In the genomic region with DNA sequence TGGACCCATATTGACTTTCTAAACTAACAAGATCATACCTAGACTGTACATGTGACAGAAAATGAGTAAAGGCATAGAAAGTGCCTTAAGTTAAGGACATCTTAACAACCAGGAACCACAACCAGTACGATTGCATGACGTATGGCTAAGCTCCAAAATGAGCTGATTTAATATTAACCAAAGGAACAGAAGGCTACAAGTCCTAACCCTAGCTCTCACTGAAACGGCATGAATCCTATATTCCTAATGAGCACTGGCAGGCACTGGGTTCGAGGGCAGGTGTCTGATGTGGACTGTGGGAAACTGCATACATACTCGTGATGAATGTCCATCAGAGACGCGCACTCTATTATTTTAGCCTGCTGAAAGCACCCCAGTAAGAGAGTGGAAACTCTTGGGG, we compare ENCODE assay signal across 8 mouse cellular contexts. TPM values are rescaled to one million over a fixed set of nuclear protein-coding genes. Genes with fewer than 3 reads are reported as not detected.
DNase-seq lines count a peak whose midpoint lies in the region; ATAC-seq lines count a peak whose summit lies in the region.

No protein-coding gene starts in this region.

- ATAC-seq in lung, embryonic 15.5 days (ENCODE audit: borderline replicate concordance, extremely low read depth, low FRiP score, low TSS enrichment), result no peak
- ATAC-seq in embryonic facial prominence, embryonic 14.5 days (ENCODE audit: low read depth), result no peak
- no peak for ATAC-seq in kidney, embryonic 16.5 days (ENCODE audit: low FRiP score, low TSS enrichment)
- no peak for ATAC-seq in neural tube, embryonic 14.5 days (ENCODE audit: low read depth)

- no peaks in the 10 kb centered on the region for H3K36me3 ChIP-seq in lung, embryonic 15.5 days
- H3K36me3 ChIP-seq in embryonic facial prominence, embryonic 14.5 days (ENCODE audit: control insufficient read depth, insufficient read depth, low read length), result no peaks in the 10 kb centered on the region
- H3K36me3 ChIP-seq in kidney, embryonic 16.5 days (ENCODE audit: insufficient read depth, low read length), result no peaks in the 10 kb centered on the region
- H3K36me3 ChIP-seq in neural tube, embryonic 14.5 days (ENCODE audit: control insufficient read depth, insufficient read depth, low read length), result no peaks in the 10 kb centered on the region

- WGBS in lung, embryonic 15.5 days, result 21% methylated on average over 7 of the region's 7 CpGs
- 27% methylated on average over 7 of the region's 7 CpGs for WGBS in embryonic facial prominence, embryonic 14.5 days
- WGBS in kidney, embryonic 16.5 days, result 21% methylated on average over 7 of the region's 7 CpGs
- WGBS in neural tube, embryonic 14.5 days, result 28% methylated on average over 7 of the region's 7 CpGs

- no peaks in the 10 kb centered on the region for H3K27me3 ChIP-seq in lung, embryonic 15.5 days
- no peaks in the 10 kb centered on the region for H3K27me3 ChIP-seq in embryonic facial prominence, embryonic 14.5 days (replicated peaks; ENCODE audit: control insufficient read depth, insufficient read depth, low read length)
- H3K27me3 ChIP-seq in kidney, embryonic 16.5 days (ENCODE audit: insufficient read depth, low read length), result no peaks in the 10 kb centered on the region
- H3K27me3 ChIP-seq in neural tube, embryonic 14.5 days (ENCODE audit: control insufficient read depth, insufficient read depth, low read length), result no peaks in the 10 kb centered on the region

- H3K4me1 ChIP-seq in lung, embryonic 15.5 days, result peaks cover 24% of the 10 kb centered on the region
- H3K4me1 ChIP-seq in embryonic facial prominence, embryonic 14.5 days (ENCODE audit: control insufficient read depth, insufficient read depth, low read length), result peaks cover 11% of the 10 kb centered on the region; the same call in 1 of the 2 replicates
- H3K4me1 ChIP-seq in kidney, embryonic 16.5 days (ENCODE audit: insufficient read depth, low read length), result peaks cover 23% of the 10 kb centered on the region
- peaks cover 13% of the 10 kb centered on the region for H3K4me1 ChIP-seq in neural tube, embryonic 14.5 days (ENCODE audit: control insufficient read depth, insufficient read depth, low read length)

- H3K9me3 ChIP-seq in lung, embryonic 15.5 days, result no peaks in the 10 kb centered on the region
- H3K9me3 ChIP-seq in embryonic facial prominence, embryonic 14.5 days (ENCODE audit: control insufficient read depth, low read length), result no peaks in the 10 kb centered on the region
- no peaks in the 10 kb centered on the region for H3K9me3 ChIP-seq in kidney, embryonic 16.5 days (ENCODE audit: low read length)
- H3K9me3 ChIP-seq in neural tube, embryonic 14.5 days (ENCODE audit: control insufficient read depth, low read length), result no peaks in the 10 kb centered on the region

- no peak for DNase-seq in lung, postnatal 4 days
- DNase-seq in embryonic facial prominence, embryonic 14.5 days (ENCODE audit: low spot score), result no peak
- DNase-seq in right cerebral cortex, adult 18-20 months, result no peak
- no peak for DNase-seq in frontal cortex, postnatal 14 days (ENCODE audit: low spot score in 2 of 2)
- no peak for DNase-seq in gastrocnemius, postnatal 14 days

- peak overlapping the region; percentile 79 for H3K4me2 ChIP-seq in lung, embryonic 15.5 days
- peak overlapping the region; percentile 86 for H3K4me2 ChIP-seq in embryonic facial prominence, embryonic 14.5 days (ENCODE audit: low read depth, low read length)
- H3K4me2 ChIP-seq in kidney, embryonic 16.5 days (replicated peaks; ENCODE audit: low read depth, low read length), result peak overlapping the region; percentile 91
- H3K4me2 ChIP-seq in neural tube, embryonic 14.5 days (ENCODE audit: low read depth, low read length), result peak overlapping the region; percentile 72

- peak overlapping the region; percentile 87 for H3K4me3 ChIP-seq in lung, embryonic 15.5 days
- peak overlapping the region; percentile 91 for H3K4me3 ChIP-seq in embryonic facial prominence, embryonic 14.5 days (ENCODE audit: low read depth, low read length)
- peak overlapping the region; percentile 92 for H3K4me3 ChIP-seq in kidney, embryonic 16.5 days (ENCODE audit: low read length)
- peak overlapping the region; percentile 93 for H3K4me3 ChIP-seq in neural tube, embryonic 14.5 days (ENCODE audit: low read depth, low read length)

- peak overlapping the region; percentile 95; the same call in 1 of the 2 replicates for H3K27ac ChIP-seq in lung, embryonic 15.5 days
- peak overlapping the region; percentile 94; the same call in 1 of the 2 replicates for H3K27ac ChIP-seq in embryonic facial prominence, embryonic 14.5 days (replicated peaks; ENCODE audit: low read depth, low read length)
- peak overlapping the region; percentile 95 for H3K27ac ChIP-seq in kidney, embryonic 16.5 days (ENCODE audit: low read length)
- H3K27ac ChIP-seq in neural tube, embryonic 14.5 days (ENCODE audit: low read depth, low read length), result no peak overlapping the region

- intact Hi-C loops in gastrocnemius, postnatal 14 days (cut with DNase I; ENCODE audit: low total_unique reads), result no loop called here

- H3K9ac ChIP-seq in lung, embryonic 15.5 days, result peak overlapping the region; percentile 94
- peak overlapping the region; percentile 98 for H3K9ac ChIP-seq in embryonic facial prominence, embryonic 14.5 days (ENCODE audit: low read depth, low read length)
- H3K9ac ChIP-seq in kidney, embryonic 16.5 days (replicated peaks; ENCODE audit: low read length), result peak overlapping the region; percentile 99
- H3K9ac ChIP-seq in neural tube, embryonic 14.5 days (replicated peaks; ENCODE audit: low read depth, low read length), result peak overlapping the region; percentile 98; the same call in 1 of the 2 replicates

RNA-seq across cellular contexts. Expression of a gene that starts 5.9 kb away (rescaled TPM):
- 99.9 and 103 TPM in 2 replicates for polyA plus RNA-seq in lung, embryonic 15.5 days (2015; fragmentation: Nextera tagmentation; extraction: Ambion mirVana)
- polyA plus RNA-seq in embryonic facial prominence, embryonic 14.5 days (2014; fragmentation: Nextera tagmentation; extraction: Ambion mirVana), result 84.4 and 89.6 TPM in 2 replicates
- polyA plus RNA-seq in kidney, embryonic 16.5 days (2015; fragmentation: Nextera tagmentation; extraction: Ambion mirVana), result 90.3 and 90.9 TPM in 2 replicates
- polyA plus RNA-seq in neural tube, embryonic 14.5 days (2014; fragmentation: Nextera tagmentation; extraction: Ambion mirVana), result 90.8 and 106 TPM in 2 replicates
- 10 to 100 TPM; 65.8 to 79.6 TPM for total RNA-seq in gastrocnemius, postnatal 14 days (2021)
